Mouse (Mus musculus) ES-E14 (cell line): ENCODE data around the gene Sgta. TPM values are rescaled to one million over a fixed set of nuclear protein-coding genes. Genes with fewer than 3 reads are reported as not detected.
A peak's percentile ranks its signal among the peaks of the same experiment; 100 is the strongest.
"Not testable (repeated sequence)": the region's sequence is repeated elsewhere in the genome, so short reads cannot be mapped to it uniquely, and the experiment has no call there.

Source experiments
- DNase-seq: peaks from one replicate; pipeline ENCODE4 v3.0.0-alpha.2; 2013; ENCODE audit warnings: low read depth, low spot score
- H3K27ac ChIP-seq: 2 replicates; pipeline ENCODE4 v1.5.1; 2012; ENCODE audit warnings: low read depth, mild to moderate bottlenecking, low read length, moderate library complexity, mixed read lengths; ENCODE audit not compliant: poor library complexity, insufficient read depth, severe bottlenecking
- H3K36me3 ChIP-seq: 2 replicates; pipeline ENCODE4 v1.6.1; 2012; ENCODE audit warnings: mild to moderate bottlenecking, low read length, moderate library complexity, mixed read lengths; ENCODE audit not compliant: control insufficient read depth, poor library complexity, insufficient read depth, severe bottlenecking
- H3K4me1 ChIP-seq, 2 experiments: fragments of 150-350 bp in 1 of 2; sonication (generic) in 1 of 2; 2 replicates each; pipeline ENCODE4 v1.6.1; 2012; ENCODE audit warnings: low read length in 2 of 2, mild to moderate bottlenecking in 1 of 2, mixed read lengths in 1 of 2; ENCODE audit not compliant: control insufficient read depth in 2 of 2, insufficient read depth in 2 of 2, poor library complexity in 1 of 2
- H3K4me3 ChIP-seq, 2 experiments: fragments of 150-350 bp in 1 of 2; sonication (generic) in 1 of 2; 2 replicates each; pipeline ENCODE4 v1.5.1; 2012; ENCODE audit warnings: low read length in 2 of 2, low read depth in 1 of 2, mild to moderate bottlenecking in 1 of 2, mixed read lengths in 1 of 2; ENCODE audit not compliant: insufficient read depth in 1 of 2, poor library complexity in 1 of 2, severe bottlenecking in 1 of 2
- H3K9ac ChIP-seq: 2 replicates; pipeline ENCODE4 v1.6.1; 2012; ENCODE audit warnings: low read depth, mild to moderate bottlenecking, low read length, mixed read lengths; ENCODE audit not compliant: poor library complexity, insufficient read depth, severe bottlenecking
- H3K9me3 ChIP-seq: fragments of 150-350 bp; sonication (generic); 2 replicates; pipeline ENCODE4 v1.6.1; 2012; ENCODE audit warnings: low read depth, mild to moderate bottlenecking, low read length; ENCODE audit not compliant: control insufficient read depth, insufficient read depth
- CHD2 ChIP-seq: IDR thresholded peaks from 2 replicates; pipeline ENCODE4 v1.6.1; 2014; ENCODE audit warnings: mild to moderate bottlenecking, low read depth, low read length, inconsistent platforms
- HCFC1 ChIP-seq: IDR thresholded peaks from 2 replicates; pipeline ENCODE4 v1.6.1; 2012; ENCODE audit warnings: low read length, inconsistent platforms, borderline replicate concordance; ENCODE audit not compliant: insufficient read depth
- MAFK ChIP-seq: IDR thresholded peaks from 2 replicates; pipeline ENCODE4 v1.6.1; 2014; ENCODE audit warnings: mild to moderate bottlenecking, low read depth, low read length, inconsistent platforms; ENCODE audit not compliant: insufficient read depth
- ZC3H11A ChIP-seq: IDR thresholded peaks from 2 replicates; pipeline ENCODE4 v1.6.1; 2012; ENCODE audit warnings: low read depth, mild to moderate bottlenecking, inconsistent platforms, low read length, borderline replicate concordance
- ZNF384 ChIP-seq: IDR thresholded peaks from 2 replicates; pipeline ENCODE4 v1.6.1; 2012; ENCODE audit warnings: low read depth, low read length, inconsistent platforms
- in situ Hi-C, 2 experiments: fragments of 600-800 bp; cut with MboI; formaldehyde crosslinking; loops; one replicate each; pipeline ENCODE4 v1.15.1; 2025; ENCODE audit warnings: low sequenced_read_pairs in 2 of 2, inconsistent platforms in 1 of 2; ENCODE audit not compliant: unreplicated experiment in 2 of 2
- total RNA-seq: library from RNA; depleted of rRNA; stranded (reverse); fragments of 300-350 nt; gene quantifications from 2 replicates; pipeline ENCODE4 v1.2.3, GENCODE M21; 2012

The Sgta gene
- total RNA-seq, 1 experiment: 116 TPM

- Histone ChIP-seq H3K36me3 (no peaks in the 10 kb centered on the region; the same call in 1 of the 2 replicates), H3K27ac (peak overlapping the region; percentile 48; the same call in 1 of the 2 replicates), H3K9ac (no peak overlapping the region), H3K4me1 (peaks cover 0 to 10% of the 10 kb centered on the region in 2 experiments; a peak in 1 of 4 replicates), H3K9me3 (no peaks in the 10 kb centered on the region), H3K4me3 (no peak overlapping the region)
- in situ Hi-C loops: no loop called here
- TF ChIP-seq HCFC1 (no peak), ZC3H11A (no peak), CHD2 (no peak), ZNF384 (no peak), MAFK (no peak)
- no peak for DNase-seq
Measured at GRCm38 (mm10) chr10:81062710-81063109, 2.7 kb upstream of the Sgta start.

DNA sequence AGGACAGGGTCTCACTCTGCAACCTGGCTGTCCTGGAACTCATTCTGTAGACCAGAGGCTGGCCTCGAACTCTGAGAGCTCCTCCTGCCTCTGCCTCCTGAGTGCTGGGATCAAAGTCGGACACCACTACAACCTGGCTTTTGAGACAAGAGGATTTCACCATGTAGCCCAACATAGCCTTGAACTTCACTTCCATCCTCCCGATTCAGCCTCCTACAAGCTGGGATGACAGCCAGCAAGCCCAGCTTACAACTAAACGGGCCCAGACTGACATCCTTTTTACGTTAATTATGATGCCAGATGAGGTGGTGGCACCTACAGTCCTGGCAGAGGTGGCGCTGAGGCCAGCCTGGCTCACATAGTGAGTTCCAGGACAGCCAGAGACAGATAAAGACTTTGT lies 1.1 kb downstream of the Sgta start:
- in situ Hi-C loops: no loop called here
- no peak for DNase-seq
- Histone ChIP-seq H3K4me3 (no peak overlapping the region; a peak in 1 of 4 replicates), H3K9ac (peak overlapping the region; percentile 89), H3K4me1 (peaks cover 0 to 10% of the 10 kb centered on the region in 2 experiments; a peak in 1 of 4 replicates), H3K36me3 (no peaks in the 10 kb centered on the region; the same call in 1 of the 2 replicates), H3K9me3 (no peaks in the 10 kb centered on the region), H3K27ac (no peak overlapping the region)
- TF ChIP-seq CHD2: no peak
- TF ChIP-seq MAFK: no peak
- TF ChIP-seq ZC3H11A: no peak
- TF ChIP-seq ZNF384: no peak
- TF ChIP-seq HCFC1: no peak

DNA sequence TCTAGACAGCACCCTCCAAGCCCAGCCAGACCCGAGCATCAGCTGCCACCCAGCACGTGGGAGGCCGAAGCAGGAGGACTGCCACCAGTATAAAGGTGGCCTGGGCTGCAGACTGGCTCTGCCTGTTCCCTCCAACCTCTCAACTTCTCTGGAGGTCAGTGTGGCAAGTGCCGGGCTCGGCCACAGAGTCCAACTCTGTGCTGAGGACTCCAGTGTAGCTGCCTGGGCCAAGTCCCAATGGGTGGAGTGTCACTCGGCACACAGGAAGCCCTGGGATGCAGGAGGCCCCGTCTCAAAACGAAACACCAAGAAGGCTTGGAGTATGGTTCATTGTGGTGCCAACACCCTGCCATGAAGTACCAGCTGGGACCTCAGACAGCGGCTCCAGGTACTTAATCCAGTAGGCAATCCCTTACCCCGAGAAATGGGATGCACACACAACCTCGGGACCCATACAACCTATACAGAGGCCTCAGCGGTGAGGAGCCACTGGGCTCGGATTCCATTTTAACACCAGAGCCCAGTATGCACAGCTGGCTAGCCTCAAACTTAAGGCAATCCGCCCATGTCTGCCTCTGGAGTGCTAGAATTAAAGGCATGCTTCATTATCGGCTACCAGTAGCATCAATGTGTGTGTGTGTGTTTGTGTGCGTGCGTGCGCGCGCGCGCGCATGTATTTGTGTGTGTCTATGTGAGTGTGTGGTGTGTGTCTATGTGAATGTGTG lies 2.4 kb downstream of the Sgta start:
- TF ChIP-seq MAFK (no peak), HCFC1 (no peak), ZNF384 (no peak), CHD2 (no peak), ZC3H11A (no peak)
- in situ Hi-C loops: no loop called here
- H3K9me3 ChIP-seq: no peaks in the 10 kb centered on the region
- peaks cover 5% of the 10 kb centered on the region; the same call in 1 of the 2 replicates for H3K36me3 ChIP-seq
- H3K27ac ChIP-seq: no peak overlapping the region
- 0 out of 2 replicates have a peak overlapping the region, but pooled peaks have one; percentile 17 for H3K9ac ChIP-seq
- H3K4me3 ChIP-seq: no peak overlapping the region
- DNase-seq: no peak
- H3K4me1 ChIP-seq: peaks cover 0 to 8% of the 10 kb centered on the region in 2 experiments; a peak in 1 of 4 replicates

- H3K4me1 ChIP-seq, in situ Hi-C loops, H3K27ac ChIP-seq, H3K9me3 ChIP-seq, DNase-seq, H3K4me3 ChIP-seq, H3K9ac ChIP-seq: not testable (repeated sequence)
- peaks cover 20% of the 10 kb centered on the region for H3K36me3 ChIP-seq
Measured at GRCm38 (mm10) chr10:81055802-81056340, 4.1 kb downstream of the Sgta start.
